Mouse (Mus musculus): ENCODE results near the gene Vamp2. TPM values are rescaled to one million over a fixed set of nuclear protein-coding genes. Genes with fewer than 3 reads are reported as not detected.

Gene Vamp2
- polyA plus RNA-seq, 1 experiment from 2014 or later = 66.7 TPM

GRCm38 (mm10) chr11:69086390-69086789 is 1.9 kb upstream of the Vamp2 start:
- Histone ChIP-seq H3K9ac (ENCODE audit: low read depth, low read length) (no peak overlapping the region), H3K4me3 (replicated peaks; ENCODE audit: low read depth, low read length) (no peak overlapping the region), H3K4me1 (replicated peaks; ENCODE audit: insufficient read depth, low read length) (peaks cover 12% of the 10 kb centered on the region), H3K4me2 (ENCODE audit: low read length) (no peak overlapping the region), H3K9me3 (replicated peaks; ENCODE audit: low read length) (no peaks in the 10 kb centered on the region), H3K36me3 (ENCODE audit: insufficient read depth, low read length) (peaks cover 7% of the 10 kb centered on the region; the same call in 1 of the 2 replicates), H3K27ac (0 out of 2 replicates have a peak overlapping the region, but pooled peaks have one; percentile 98), H3K27me3 (ENCODE audit: insufficient read depth, low read length) (no peaks in the 10 kb centered on the region)
- WGBS = 44% methylated on average over 6 of the region's 6 CpGs
- TF ChIP-seq CTCF (IDR thresholded peaks at IDR 0.05; ENCODE audit: low read depth) = no peak
- peak; percentile 11 for DNase-seq (ENCODE audit: low spot score)
- ATAC-seq (replicated peaks; ENCODE audit: low FRiP score, low read depth) = no peak

DNA sequence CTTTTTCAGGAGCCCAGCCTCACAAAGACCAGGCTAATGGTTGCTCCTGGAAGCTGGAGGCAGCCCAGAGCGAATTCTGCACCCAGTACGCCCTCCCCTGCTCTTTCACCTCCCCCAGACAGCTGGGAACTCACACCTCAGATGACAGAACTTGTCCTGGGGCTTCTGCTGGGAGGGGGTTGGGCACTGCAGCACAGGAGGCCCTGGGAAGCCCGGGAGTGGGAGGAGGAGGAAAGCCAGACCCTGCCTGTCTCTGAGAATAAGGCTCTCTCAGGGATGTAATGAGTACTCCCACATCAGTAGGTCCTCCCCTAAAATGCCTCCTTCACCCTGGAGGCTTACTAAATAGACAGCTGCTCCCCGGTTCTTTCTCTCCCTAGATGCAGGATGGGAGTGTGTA is 1.2 kb upstream of the Vamp2 start:
- no peaks in the 10 kb centered on the region for H3K9me3 ChIP-seq (replicated peaks; ENCODE audit: low read length)
- peaks cover 12% of the 10 kb centered on the region; the same call in 1 of the 2 replicates for H3K36me3 ChIP-seq (ENCODE audit: insufficient read depth, low read length)
- no peaks in the 10 kb centered on the region for H3K27me3 ChIP-seq (ENCODE audit: insufficient read depth, low read length)
- peaks cover 12% of the 10 kb centered on the region for H3K4me1 ChIP-seq (replicated peaks; ENCODE audit: insufficient read depth, low read length)
- H3K4me2 ChIP-seq (ENCODE audit: low read length) = no peak overlapping the region
- 27% methylated on average over 4 of the region's 4 CpGs for WGBS
- no peak overlapping the region for H3K9ac ChIP-seq (ENCODE audit: low read depth, low read length)
- no peak overlapping the region for H3K4me3 ChIP-seq (replicated peaks; ENCODE audit: low read depth, low read length)
- DNase-seq (ENCODE audit: low spot score) (peak; percentile 82), ATAC-seq (replicated peaks; ENCODE audit: low FRiP score, low read depth) (peak; percentile 23)
- TF ChIP-seq CTCF (IDR thresholded peaks at IDR 0.05; ENCODE audit: low read depth) = no peak
- H3K27ac ChIP-seq = peak overlapping the region; percentile 98

- Histone ChIP-seq H3K36me3 (ENCODE audit: insufficient read depth, low read length) (peaks cover 13% of the 10 kb centered on the region; the same call in 1 of the 2 replicates), H3K9ac (ENCODE audit: low read depth, low read length) (no peak overlapping the region), H3K4me2 (ENCODE audit: low read length) (peak overlapping the region; percentile 95; the same call in 1 of the 2 replicates), H3K4me3 (replicated peaks; ENCODE audit: low read depth, low read length) (no peak overlapping the region), H3K4me1 (replicated peaks; ENCODE audit: insufficient read depth, low read length) (peaks cover 12% of the 10 kb centered on the region), H3K27ac (peak overlapping the region; percentile 98), H3K27me3 (ENCODE audit: insufficient read depth, low read length) (no peaks in the 10 kb centered on the region), H3K9me3 (replicated peaks; ENCODE audit: low read length) (no peaks in the 10 kb centered on the region)
- 56% methylated on average over 2 of the region's 2 CpGs for WGBS
- DNase-seq (ENCODE audit: low spot score) (no peak), ATAC-seq (replicated peaks; ENCODE audit: low FRiP score, low read depth) (no peak)
- TF ChIP-seq CTCF (IDR thresholded peaks at IDR 0.05; ENCODE audit: low read depth) = no peak
These were observed 693 bp upstream of the Vamp2 start for GRCm38 (mm10) chr11:69087597-69087996.

DNA sequence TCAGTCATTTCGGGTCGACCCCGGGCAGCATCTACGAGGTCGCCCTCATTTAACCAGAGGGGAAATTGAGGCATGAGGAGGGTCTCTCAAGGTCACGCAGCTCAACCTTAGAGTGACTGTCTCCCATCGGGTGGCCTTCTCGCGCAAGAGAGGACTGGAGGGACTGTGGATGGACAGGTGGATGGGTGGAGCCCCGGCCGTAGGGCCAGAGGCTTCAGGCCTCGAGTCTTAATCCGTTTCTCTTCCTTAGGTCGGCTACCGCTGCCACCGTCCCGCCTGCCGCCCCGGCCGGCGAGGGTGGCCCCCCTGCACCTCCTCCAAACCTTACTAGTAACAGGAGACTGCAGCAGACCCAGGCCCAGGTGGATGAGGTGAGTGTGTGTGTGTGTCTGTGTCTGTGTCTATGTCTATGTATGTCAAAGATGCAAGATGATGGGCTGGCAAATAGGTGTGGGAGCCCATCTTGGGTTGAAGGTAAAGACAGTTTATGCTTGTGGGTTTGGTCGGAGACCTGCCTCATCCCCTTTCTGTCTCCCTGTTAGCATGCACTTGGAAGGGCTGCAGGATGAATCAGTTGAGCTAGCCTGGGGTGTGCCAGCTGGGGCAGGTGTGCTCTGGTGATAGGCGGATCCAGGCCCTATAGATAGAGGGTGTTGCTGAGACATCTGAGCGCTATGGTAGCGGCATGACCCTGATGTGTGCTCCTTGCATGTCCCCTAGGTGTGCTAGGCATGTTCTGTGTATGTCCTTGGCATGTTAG is 746 bp downstream of the Vamp2 start:
- Histone ChIP-seq H3K4me2 (ENCODE audit: low read length) (peak overlapping the region; percentile 95), H3K4me1 (replicated peaks; ENCODE audit: insufficient read depth, low read length) (peaks cover 12% of the 10 kb centered on the region), H3K9me3 (replicated peaks; ENCODE audit: low read length) (no peaks in the 10 kb centered on the region), H3K9ac (ENCODE audit: low read depth, low read length) (peak overlapping the region; percentile 100), H3K27ac (peak overlapping the region; percentile 98), H3K27me3 (ENCODE audit: insufficient read depth, low read length) (no peaks in the 10 kb centered on the region), H3K4me3 (replicated peaks; ENCODE audit: low read depth, low read length) (peak overlapping the region; percentile 100), H3K36me3 (ENCODE audit: insufficient read depth, low read length) (peaks cover 15% of the 10 kb centered on the region; the same call in 1 of the 2 replicates)
- DNase-seq (ENCODE audit: low spot score) = peak; percentile 44
- peak; percentile 6; the same call in 1 of the 2 replicates for ATAC-seq (replicated peaks; ENCODE audit: low FRiP score, low read depth)
- 11% methylated on average over 25 of the region's 25 CpGs for WGBS
- no peak for TF ChIP-seq CTCF (IDR thresholded peaks at IDR 0.05; ENCODE audit: low read depth)

DNA sequence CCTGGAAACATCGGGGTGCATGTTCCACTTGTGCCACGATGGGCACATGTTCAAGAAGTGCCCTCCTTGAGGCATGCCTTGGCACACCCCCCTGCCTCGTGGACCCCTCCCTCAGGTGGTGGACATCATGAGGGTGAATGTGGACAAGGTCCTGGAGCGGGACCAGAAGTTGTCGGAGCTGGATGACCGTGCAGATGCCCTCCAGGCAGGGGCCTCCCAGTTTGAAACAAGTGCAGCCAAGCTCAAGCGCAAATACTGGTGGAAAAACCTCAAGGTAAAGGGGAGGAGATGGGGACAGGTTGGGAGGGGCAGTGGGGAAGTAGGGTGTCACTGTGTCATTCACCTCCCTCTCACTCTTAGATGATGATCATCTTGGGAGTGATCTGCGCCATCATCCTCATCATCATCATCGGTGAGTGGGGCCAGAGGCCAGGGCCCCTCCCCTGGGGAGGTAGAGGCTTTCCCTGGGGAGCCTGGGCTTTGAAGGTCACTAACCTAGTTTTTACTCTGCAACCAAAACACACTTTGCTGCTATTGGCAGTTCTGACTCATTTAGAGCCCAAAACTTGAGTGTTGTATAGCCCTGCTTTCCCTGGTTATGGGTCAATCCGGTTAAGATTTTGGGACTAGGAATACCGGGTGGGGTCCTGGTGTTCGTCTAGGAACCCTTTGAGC is 1.5 kb downstream of the Vamp2 start:
- DNase-seq (ENCODE audit: low spot score) = no peak
- peak overlapping the region; percentile 100 for H3K9ac ChIP-seq (ENCODE audit: low read depth, low read length)
- no peak for ATAC-seq (replicated peaks; ENCODE audit: low FRiP score, low read depth)
- H3K36me3 ChIP-seq (ENCODE audit: insufficient read depth, low read length) = peaks cover 15% of the 10 kb centered on the region; the same call in 1 of the 2 replicates
- H3K4me1 ChIP-seq (replicated peaks; ENCODE audit: insufficient read depth, low read length) = peaks cover 12% of the 10 kb centered on the region
- 75% methylated on average over 12 of the region's 12 CpGs for WGBS
- H3K9me3 ChIP-seq (replicated peaks; ENCODE audit: low read length) = no peaks in the 10 kb centered on the region
- H3K27me3 ChIP-seq (ENCODE audit: insufficient read depth, low read length) = no peaks in the 10 kb centered on the region
- peak overlapping the region; percentile 98 for H3K27ac ChIP-seq
- no peak for TF ChIP-seq CTCF (IDR thresholded peaks at IDR 0.05; ENCODE audit: low read depth)
- peak overlapping the region; percentile 95 for H3K4me2 ChIP-seq (ENCODE audit: low read length)
- H3K4me3 ChIP-seq (replicated peaks; ENCODE audit: low read depth, low read length) = peak overlapping the region; percentile 100

DNA sequence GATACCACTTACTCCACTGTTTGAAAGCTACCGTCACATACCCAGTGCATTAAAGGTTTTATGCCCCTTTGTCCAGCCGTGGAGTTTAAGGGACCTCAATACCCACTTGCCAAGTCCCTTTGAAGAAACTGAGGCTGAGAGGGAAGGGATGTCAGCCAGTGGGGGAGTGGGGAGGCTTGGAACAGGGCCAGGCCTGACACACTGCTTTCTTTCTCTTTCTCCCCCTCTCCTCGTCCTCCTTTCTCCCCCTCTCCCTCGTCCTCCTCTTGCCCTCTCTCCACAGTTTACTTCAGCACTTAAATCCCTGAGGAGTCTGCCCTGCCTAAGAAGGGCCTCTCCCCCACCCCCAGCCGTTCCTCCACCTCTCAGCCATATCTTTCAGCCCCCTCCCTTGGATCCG is 2.1 kb downstream of the Vamp2 start:
- 49% methylated on average over 6 of the region's 6 CpGs for WGBS
- H3K36me3 ChIP-seq (ENCODE audit: insufficient read depth, low read length) = peaks cover 15% of the 10 kb centered on the region; the same call in 1 of the 2 replicates
- no peaks in the 10 kb centered on the region for H3K9me3 ChIP-seq (replicated peaks; ENCODE audit: low read length)
- H3K27me3 ChIP-seq (ENCODE audit: insufficient read depth, low read length) = no peaks in the 10 kb centered on the region
- no peak for TF ChIP-seq CTCF (IDR thresholded peaks at IDR 0.05; ENCODE audit: low read depth)
- ATAC-seq (replicated peaks; ENCODE audit: low FRiP score, low read depth) = no peak
- 0 out of 2 replicates have a peak overlapping the region, but pooled peaks have one; percentile 19 for H3K27ac ChIP-seq
- peaks cover 12% of the 10 kb centered on the region for H3K4me1 ChIP-seq (replicated peaks; ENCODE audit: insufficient read depth, low read length)
- H3K4me3 ChIP-seq (replicated peaks; ENCODE audit: low read depth, low read length) = no peak overlapping the region
- H3K9ac ChIP-seq (ENCODE audit: low read depth, low read length) = peak overlapping the region; percentile 100
- peak overlapping the region; percentile 95; the same call in 1 of the 2 replicates for H3K4me2 ChIP-seq (ENCODE audit: low read length)
- no peak for DNase-seq (ENCODE audit: low spot score)

Data from kidney, postnatal 0 days (tissue).